Mouse (Mus musculus): Measurements from ENCODE around the gene BC048403. TPM values are rescaled to one million over a fixed set of nuclear protein-coding genes. Genes with fewer than 3 reads are reported as not detected.
"Not testable (repeated sequence)": the region's sequence is repeated elsewhere in the genome, so short reads cannot be mapped to it uniquely, and the experiment has no call there.

The BC048403 gene
- polyA plus RNA-seq, 1 experiment from 2014 or later: 2.5 TPM

GRCm38 (mm10) chr10:121759095-121759494 is 19.4 kb downstream of the BC048403 start:
- H3K27ac ChIP-seq (replicated peaks in 1 of 2; ENCODE audit: control insufficient read depth in 1 of 2, insufficient read depth in 1 of 2, low read depth in 2 of 2, low read length in 2 of 2): no peak overlapping the region
- H3K4me2 ChIP-seq (ENCODE audit: low read length): no peak overlapping the region
- no peak for ATAC-seq (ENCODE audit: insufficient number of reproducible peaks, insufficient read depth, low FRiP score, low read depth)
- H3K4me1 ChIP-seq (ENCODE audit: control insufficient read depth in 2 of 2, insufficient read depth in 2 of 2, low read length in 2 of 2): no peaks in the 10 kb centered on the region
- no peaks in the 10 kb centered on the region for H3K9me3 ChIP-seq (ENCODE audit: control insufficient read depth, low read length)
- no peaks in the 10 kb centered on the region for H3K27me3 ChIP-seq (ENCODE audit: control insufficient read depth, insufficient read depth, low read length)
- no peaks in the 10 kb centered on the region for H3K36me3 ChIP-seq (ENCODE audit: control insufficient read depth, insufficient read depth, low read length)
- WGBS: 53% methylated on average over 8 of the region's 8 CpGs
- H3K9ac ChIP-seq (ENCODE audit: low read length): no peak overlapping the region
- no peak overlapping the region for H3K4me3 ChIP-seq (ENCODE audit: control insufficient read depth in 1 of 2, insufficient read depth in 1 of 2, low read depth in 1 of 2, low read length in 2 of 2)

DNA sequence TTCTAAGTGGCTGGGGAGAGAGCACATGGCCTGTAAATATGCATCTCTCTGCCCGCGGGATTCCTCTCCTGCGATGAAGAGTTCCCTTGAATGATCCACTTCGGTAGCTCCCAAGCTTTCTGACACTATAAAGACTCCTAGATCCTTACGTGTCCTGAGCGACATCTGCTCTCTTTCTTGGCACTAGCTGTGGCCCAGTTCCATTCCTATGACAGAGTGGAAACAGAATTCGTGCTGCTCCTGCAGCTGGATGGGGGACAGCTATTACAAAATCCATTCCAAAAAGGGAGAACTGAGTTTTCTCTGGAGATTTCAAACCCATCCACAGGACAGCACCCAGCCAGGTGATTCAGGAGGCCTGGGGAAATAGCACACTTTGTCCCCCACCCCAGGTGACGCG is 22.4 kb downstream of the BC048403 start:
- H3K4me2 ChIP-seq (ENCODE audit: low read length): no peak overlapping the region
- ATAC-seq (ENCODE audit: insufficient number of reproducible peaks, insufficient read depth, low FRiP score, low read depth): no peak
- 85% methylated on average over 9 of the region's 9 CpGs for WGBS
- H3K36me3 ChIP-seq (ENCODE audit: control insufficient read depth, insufficient read depth, low read length): no peaks in the 10 kb centered on the region
- no peaks in the 10 kb centered on the region for H3K27me3 ChIP-seq (ENCODE audit: control insufficient read depth, insufficient read depth, low read length)
- H3K4me1 ChIP-seq (ENCODE audit: control insufficient read depth in 2 of 2, insufficient read depth in 2 of 2, low read length in 2 of 2): no peaks in the 10 kb centered on the region
- H3K4me3 ChIP-seq (ENCODE audit: control insufficient read depth in 1 of 2, insufficient read depth in 1 of 2, low read depth in 1 of 2, low read length in 2 of 2): no peak overlapping the region
- H3K27ac ChIP-seq (replicated peaks in 1 of 2; ENCODE audit: control insufficient read depth in 1 of 2, insufficient read depth in 1 of 2, low read depth in 2 of 2, low read length in 2 of 2): no peak overlapping the region
- no peak overlapping the region for H3K9ac ChIP-seq (ENCODE audit: low read length)
- H3K9me3 ChIP-seq (ENCODE audit: control insufficient read depth, low read length): no peaks in the 10 kb centered on the region

DNA sequence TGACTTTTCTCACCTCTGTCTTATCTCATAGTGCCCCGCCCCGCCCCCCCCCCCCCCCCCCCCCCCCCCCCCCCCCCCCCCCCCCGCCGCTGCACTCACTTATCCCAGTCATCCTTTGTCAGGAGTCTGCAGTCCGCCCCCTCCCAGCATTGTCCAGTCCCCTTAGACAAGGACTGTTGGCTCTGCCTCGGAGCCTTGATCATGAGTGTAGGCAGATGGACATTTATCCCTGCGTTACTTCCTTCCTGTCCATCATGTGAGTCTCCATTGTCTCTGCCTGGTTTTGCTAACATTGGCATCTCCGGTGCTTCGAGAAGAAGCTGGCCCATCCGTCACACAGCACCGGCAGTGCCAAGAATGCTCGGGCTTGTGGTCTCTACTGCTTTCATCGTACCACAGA is 23.5 kb downstream of the BC048403 start:
- WGBS: 80% methylated on average over 8 of the region's 13 CpGs
- Histone ChIP-seq H3K9ac (ENCODE audit: low read length) (no peak overlapping the region), H3K4me3 (ENCODE audit: control insufficient read depth in 1 of 2, insufficient read depth in 1 of 2, low read depth in 1 of 2, low read length in 2 of 2) (no peak overlapping the region), H3K9me3 (ENCODE audit: control insufficient read depth, low read length) (no peaks in the 10 kb centered on the region), H3K4me2 (ENCODE audit: low read length) (no peak overlapping the region), H3K36me3 (ENCODE audit: control insufficient read depth, insufficient read depth, low read length) (no peaks in the 10 kb centered on the region), H3K4me1 (ENCODE audit: control insufficient read depth in 2 of 2, insufficient read depth in 2 of 2, low read length in 2 of 2) (no peaks in the 10 kb centered on the region), H3K27me3 (ENCODE audit: control insufficient read depth, insufficient read depth, low read length) (no peaks in the 10 kb centered on the region), H3K27ac (replicated peaks in 1 of 2; ENCODE audit: control insufficient read depth in 1 of 2, insufficient read depth in 1 of 2, low read depth in 2 of 2, low read length in 2 of 2) (no peak overlapping the region)
- ATAC-seq (ENCODE audit: insufficient number of reproducible peaks, insufficient read depth, low FRiP score, low read depth): no peak

DNA sequence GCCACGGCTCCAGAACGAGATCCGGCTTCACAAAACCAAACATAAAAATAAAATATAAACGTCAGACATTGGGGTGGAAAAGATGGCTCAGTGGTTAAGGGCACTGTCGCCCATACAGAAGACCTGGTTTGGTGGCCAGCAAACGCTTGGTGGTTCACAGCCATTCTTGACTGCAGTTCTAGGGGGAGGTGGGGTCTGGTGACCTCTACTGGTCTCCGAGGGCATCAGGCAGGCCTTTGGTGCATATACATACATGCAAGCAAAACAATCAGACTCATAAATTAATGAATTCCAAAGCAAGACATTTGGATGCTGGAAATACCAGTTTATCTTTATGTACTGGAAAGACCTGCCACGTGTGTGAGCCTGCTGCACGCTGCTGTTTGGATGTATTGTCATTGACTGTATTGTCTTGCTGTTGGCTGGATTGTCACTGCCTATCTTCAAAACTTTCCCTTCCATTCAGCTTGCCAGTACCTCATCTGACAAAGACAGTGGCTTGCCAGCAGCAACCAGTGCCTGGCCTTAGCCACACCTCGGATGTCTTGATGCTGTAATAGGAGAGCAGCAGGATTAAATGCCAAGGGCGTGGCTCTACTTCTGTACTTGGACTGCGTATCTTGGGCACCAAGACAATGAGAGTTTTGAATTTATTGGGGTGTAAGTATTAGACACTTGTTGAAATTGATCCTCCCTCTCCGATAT is 24.9 kb downstream of the BC048403 start:
- H3K4me2 ChIP-seq (ENCODE audit: low read length): no peak overlapping the region
- no peak overlapping the region for H3K9ac ChIP-seq (ENCODE audit: low read length)
- ATAC-seq (ENCODE audit: insufficient number of reproducible peaks, insufficient read depth, low FRiP score, low read depth): no peak
- H3K4me1 ChIP-seq (ENCODE audit: control insufficient read depth in 2 of 2, insufficient read depth in 2 of 2, low read length in 2 of 2): no peaks in the 10 kb centered on the region
- no peaks in the 10 kb centered on the region for H3K9me3 ChIP-seq (ENCODE audit: control insufficient read depth, low read length)
- WGBS: 78% methylated on average over 13 of the region's 13 CpGs
- H3K27ac ChIP-seq (replicated peaks in 1 of 2; ENCODE audit: control insufficient read depth in 1 of 2, insufficient read depth in 1 of 2, low read depth in 2 of 2, low read length in 2 of 2): no peak overlapping the region
- H3K27me3 ChIP-seq (ENCODE audit: control insufficient read depth, insufficient read depth, low read length): no peaks in the 10 kb centered on the region
- no peaks in the 10 kb centered on the region for H3K36me3 ChIP-seq (ENCODE audit: control insufficient read depth, insufficient read depth, low read length)
- no peak overlapping the region for H3K4me3 ChIP-seq (ENCODE audit: control insufficient read depth in 1 of 2, insufficient read depth in 1 of 2, low read depth in 1 of 2, low read length in 2 of 2)

- no peak for ATAC-seq (ENCODE audit: insufficient number of reproducible peaks, insufficient read depth, low FRiP score, low read depth)
- H3K27ac ChIP-seq (replicated peaks in 1 of 2; ENCODE audit: control insufficient read depth in 1 of 2, insufficient read depth in 1 of 2, low read depth in 2 of 2, low read length in 2 of 2): no peak overlapping the region
- H3K4me2 ChIP-seq (ENCODE audit: low read length): no peak overlapping the region
- H3K36me3 ChIP-seq (ENCODE audit: control insufficient read depth, insufficient read depth, low read length): no peaks in the 10 kb centered on the region
- H3K4me3 ChIP-seq (ENCODE audit: control insufficient read depth in 1 of 2, insufficient read depth in 1 of 2, low read depth in 1 of 2, low read length in 2 of 2): no peak overlapping the region
- 82% methylated on average over 10 of the region's 10 CpGs for WGBS
- H3K4me1 ChIP-seq (ENCODE audit: control insufficient read depth in 2 of 2, insufficient read depth in 2 of 2, low read length in 2 of 2): no peaks in the 10 kb centered on the region
- no peaks in the 10 kb centered on the region for H3K9me3 ChIP-seq (ENCODE audit: control insufficient read depth, low read length)
- no peaks in the 10 kb centered on the region for H3K27me3 ChIP-seq (ENCODE audit: control insufficient read depth, insufficient read depth, low read length)
- H3K9ac ChIP-seq (ENCODE audit: low read length): no peak overlapping the region
Observed at GRCm38 (mm10) chr10:121765174-121766057, 25.7 kb downstream of the BC048403 start.

- H3K4me1 ChIP-seq (ENCODE audit: control insufficient read depth in 2 of 2, insufficient read depth in 2 of 2, low read length in 2 of 2); H3K27ac ChIP-seq (replicated peaks in 1 of 2; ENCODE audit: control insufficient read depth in 1 of 2, insufficient read depth in 1 of 2, low read depth in 2 of 2, low read length in 2 of 2); H3K4me2 ChIP-seq (ENCODE audit: low read length); H3K9me3 ChIP-seq (ENCODE audit: control insufficient read depth, low read length); H3K27me3 ChIP-seq (ENCODE audit: control insufficient read depth, insufficient read depth, low read length); H3K36me3 ChIP-seq (ENCODE audit: control insufficient read depth, insufficient read depth, low read length); H3K9ac ChIP-seq (ENCODE audit: low read length); H3K4me3 ChIP-seq (ENCODE audit: control insufficient read depth in 1 of 2, insufficient read depth in 1 of 2, low read depth in 1 of 2, low read length in 2 of 2); ATAC-seq (ENCODE audit: insufficient number of reproducible peaks, insufficient read depth, low FRiP score, low read depth): not testable (repeated sequence)
- 81% methylated on average over 3 of the region's 3 CpGs for WGBS
Observed at GRCm38 (mm10) chr10:121767295-121767694, 27.6 kb downstream of the BC048403 start.

DNA sequence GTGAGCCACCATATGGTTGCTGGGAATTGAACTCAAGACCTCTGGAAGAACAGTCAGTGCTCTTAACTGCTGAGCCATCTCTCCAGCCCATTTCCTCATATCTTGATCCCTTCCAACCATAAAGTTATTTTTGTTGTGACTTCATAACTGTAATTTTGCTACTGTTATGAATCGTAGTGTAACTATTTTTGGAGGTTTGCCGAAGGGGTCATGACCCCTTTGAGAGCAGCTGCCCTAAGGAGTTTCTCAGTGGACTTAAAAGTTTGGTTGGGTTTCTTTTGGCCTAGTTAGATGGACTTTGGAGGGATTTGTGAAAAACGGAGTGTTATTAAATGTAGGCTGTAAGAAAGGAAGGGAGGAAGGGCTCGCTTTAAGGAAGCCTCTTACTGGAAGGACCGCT is 30.0 kb downstream of the BC048403 start:
- no peak for ATAC-seq (ENCODE audit: insufficient number of reproducible peaks, insufficient read depth, low FRiP score, low read depth)
- 87% methylated on average over 5 of the region's 5 CpGs for WGBS
- Histone ChIP-seq H3K9me3 (ENCODE audit: control insufficient read depth, low read length) (no peaks in the 10 kb centered on the region), H3K27me3 (ENCODE audit: control insufficient read depth, insufficient read depth, low read length) (no peaks in the 10 kb centered on the region), H3K4me1 (ENCODE audit: control insufficient read depth in 2 of 2, insufficient read depth in 2 of 2, low read length in 2 of 2) (no peaks in the 10 kb centered on the region), H3K4me3 (ENCODE audit: control insufficient read depth in 1 of 2, insufficient read depth in 1 of 2, low read depth in 1 of 2, low read length in 2 of 2) (no peak overlapping the region), H3K9ac (ENCODE audit: low read length) (no peak overlapping the region), H3K27ac (replicated peaks in 1 of 2; ENCODE audit: control insufficient read depth in 1 of 2, insufficient read depth in 1 of 2, low read depth in 2 of 2, low read length in 2 of 2) (no peak overlapping the region), H3K4me2 (ENCODE audit: low read length) (no peak overlapping the region), H3K36me3 (ENCODE audit: control insufficient read depth, insufficient read depth, low read length) (no peaks in the 10 kb centered on the region)
